Mouse (Mus musculus) adrenal gland, postnatal 4 days (tissue): ENCODE measurements around the gene Gfra1. TPM values are rescaled to one million over a fixed set of nuclear protein-coding genes. Genes with fewer than 3 reads are reported as not detected.

Experiments
- DNase-seq, 2 experiments: peaks; one replicate each; pipeline ENCODE4 v3.0.0; 2021 to 2022; ENCODE audit warnings: low spot score in 2 of 2, mixed read lengths in 2 of 2
- total RNA-seq, 2 experiments: library from RNA; stranded (reverse); gene quantifications; 2 replicates each; pipeline ENCODE4 v1.2.3; 2021

Gfra1 gene
- total RNA-seq, 2 experiments from 2014 or later = 6.7 to 8.2 TPM

DNA sequence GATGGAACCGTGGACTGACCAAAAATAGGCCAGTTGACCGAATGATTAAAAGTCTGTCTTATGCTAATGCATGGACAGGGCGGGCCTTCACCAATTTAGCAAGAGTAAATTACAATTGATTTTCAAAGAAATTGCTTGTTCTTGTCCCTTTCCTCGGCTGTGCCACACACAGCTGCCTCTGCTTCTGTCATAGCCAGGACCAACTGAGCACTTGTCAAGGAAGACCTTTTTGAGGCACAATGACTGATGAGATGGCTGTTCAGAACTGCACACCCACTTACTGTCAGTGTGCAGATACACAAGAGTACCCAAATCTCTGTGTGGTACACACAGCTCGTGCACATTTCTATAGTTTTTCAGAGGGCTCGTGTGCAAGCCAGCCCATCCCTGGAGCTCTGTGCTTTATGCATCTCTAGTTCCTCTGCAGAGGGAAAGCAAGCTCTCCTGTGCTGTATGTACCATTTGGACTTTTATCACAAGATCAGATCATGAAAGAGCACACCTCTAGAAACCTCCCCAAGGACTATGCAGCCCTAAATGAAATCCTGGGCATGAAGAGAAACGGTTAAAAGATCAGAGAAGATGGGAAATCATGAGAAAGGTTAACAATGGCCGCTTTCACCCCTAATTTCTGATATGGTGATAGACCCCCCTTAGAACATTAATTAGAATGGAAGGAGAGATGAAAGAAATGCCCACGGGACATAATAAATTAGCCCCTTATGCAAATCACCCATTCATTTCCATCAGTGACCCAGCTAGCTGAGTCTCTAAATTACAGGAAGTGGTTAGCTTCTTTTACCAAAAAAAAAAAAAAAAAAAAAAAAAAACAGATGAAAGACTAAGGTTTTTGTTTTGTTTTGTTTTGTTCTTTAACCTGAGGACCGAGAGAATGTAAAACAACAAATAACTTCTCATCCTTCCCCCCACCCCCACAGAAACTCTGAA is 12.7 kb downstream of the Gfra1 start:
- DNase-seq = no peak

DNA sequence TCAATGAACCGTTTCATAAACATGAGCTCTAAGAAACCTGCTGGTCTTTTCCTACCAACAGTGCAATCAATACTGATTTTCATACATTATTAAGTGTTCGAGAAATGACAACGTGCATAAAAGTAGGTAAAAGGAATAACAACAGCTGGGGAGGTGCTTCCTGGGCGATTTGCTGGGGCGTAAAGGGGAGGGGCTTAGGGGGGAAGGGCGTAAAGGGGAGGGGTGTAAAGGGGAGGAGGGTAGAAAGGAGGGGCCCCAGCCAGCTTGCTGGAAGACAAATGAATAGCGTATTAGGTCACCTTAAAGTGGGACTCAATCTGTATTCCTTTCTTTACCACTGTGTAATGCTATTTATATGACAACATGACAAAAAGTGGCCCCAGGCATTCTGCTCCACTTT is 13.9 kb downstream of the Gfra1 start:
- no peak for DNase-seq

GRCm38 (mm10) chr19:58441246-58441645 is 14.5 kb downstream of the Gfra1 start:
- DNase-seq = no peak

- DNase-seq = no peak
These were observed 16.9 kb downstream of the Gfra1 start for GRCm38 (mm10) chr19:58438762-58439161.

GRCm38 (mm10) chr19:58437441-58438071 is 18.2 kb downstream of the Gfra1 start:
- no peak for DNase-seq

DNA sequence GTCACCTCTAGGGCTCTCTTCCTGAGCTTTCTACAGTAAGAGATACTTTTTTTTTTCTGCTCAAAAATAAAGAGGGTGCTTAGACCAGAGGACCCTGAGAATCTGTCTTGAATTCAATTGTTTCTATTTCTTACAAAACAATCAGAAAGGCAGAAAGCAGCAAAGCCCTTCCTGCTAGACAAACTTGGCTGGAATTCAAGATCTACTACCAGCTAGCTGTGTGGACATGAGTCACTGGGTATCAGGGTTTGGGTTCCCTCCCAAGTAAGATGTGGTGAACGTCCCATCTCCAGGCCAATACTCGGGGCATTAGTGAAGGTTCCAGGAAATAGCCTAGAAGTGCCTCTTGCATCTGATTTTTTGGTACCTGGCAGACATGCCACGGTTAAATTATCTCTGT is 18.8 kb downstream of the Gfra1 start:
- no peak for DNase-seq

- DNase-seq = no peak
These were observed 19.8 kb downstream of the Gfra1 start for GRCm38 (mm10) chr19:58435877-58436276.

GRCm38 (mm10) chr19:58432840-58433239 is 22.9 kb downstream of the Gfra1 start:
- DNase-seq = no peak

GRCm38 (mm10) chr19:58428546-58428945 is 27.2 kb downstream of the Gfra1 start:
- no peak for DNase-seq

- no peak for DNase-seq
These were observed 28.4 kb downstream of the Gfra1 start for GRCm38 (mm10) chr19:58427348-58427747.

GRCm38 (mm10) chr19:58424928-58425327 is 30.8 kb downstream of the Gfra1 start:
- DNase-seq = no peak

GRCm38 (mm10) chr19:58424179-58424578 is 31.5 kb downstream of the Gfra1 start:
- no peak for DNase-seq

GRCm38 (mm10) chr19:58422916-58423493 is 32.7 kb downstream of the Gfra1 start:
- no peak for DNase-seq

DNA sequence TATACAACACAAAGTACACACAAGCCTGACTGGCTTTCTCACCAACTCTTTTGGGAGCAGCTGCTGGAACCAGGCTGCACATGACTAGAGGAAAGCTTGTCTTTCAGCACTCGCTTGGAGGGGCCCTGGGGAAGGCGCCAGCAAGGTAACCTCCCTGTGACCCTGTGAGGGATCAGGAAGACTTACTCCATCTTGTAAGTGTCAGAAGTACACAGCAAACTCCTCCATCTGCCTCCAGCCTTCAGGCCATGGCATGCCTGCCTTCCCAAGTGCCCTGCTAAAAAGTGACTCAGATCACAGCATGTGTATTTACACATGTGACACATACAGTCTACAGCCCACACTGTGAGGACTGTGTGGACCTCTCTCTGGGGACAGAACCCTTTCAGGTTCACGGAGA is 36.0 kb downstream of the Gfra1 start:
- DNase-seq = no peak

GRCm38 (mm10) chr19:58419278-58419677 is 36.4 kb downstream of the Gfra1 start:
- no peak for DNase-seq

DNA sequence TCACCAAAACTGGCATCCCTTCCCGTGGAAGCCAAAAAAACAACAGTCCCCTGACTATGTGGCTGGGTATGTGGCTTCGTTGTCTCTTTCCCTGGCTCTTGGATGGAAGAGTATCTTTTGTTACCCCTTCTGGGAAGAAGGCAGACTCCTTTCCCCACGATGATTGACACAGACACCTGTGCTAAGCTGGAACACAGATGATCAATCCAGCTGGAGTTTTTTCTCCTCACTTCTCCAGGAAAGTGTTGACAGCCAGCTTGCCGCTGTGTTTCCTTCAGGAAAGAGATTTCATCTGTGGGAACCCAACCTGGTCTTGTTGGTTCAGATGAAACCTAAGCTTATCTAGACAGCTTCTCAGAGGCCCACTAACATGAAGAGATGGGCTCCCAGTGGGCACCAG is 40.5 kb downstream of the Gfra1 start:
- DNase-seq = no peak

- DNase-seq = no peak
These were observed 41.0 kb downstream of the Gfra1 start for GRCm38 (mm10) chr19:58414733-58415132.

- peak in 1 of 2 experiments; percentile 16 for DNase-seq
These were observed 42.4 kb downstream of the Gfra1 start for GRCm38 (mm10) chr19:58413290-58413689.

DNA sequence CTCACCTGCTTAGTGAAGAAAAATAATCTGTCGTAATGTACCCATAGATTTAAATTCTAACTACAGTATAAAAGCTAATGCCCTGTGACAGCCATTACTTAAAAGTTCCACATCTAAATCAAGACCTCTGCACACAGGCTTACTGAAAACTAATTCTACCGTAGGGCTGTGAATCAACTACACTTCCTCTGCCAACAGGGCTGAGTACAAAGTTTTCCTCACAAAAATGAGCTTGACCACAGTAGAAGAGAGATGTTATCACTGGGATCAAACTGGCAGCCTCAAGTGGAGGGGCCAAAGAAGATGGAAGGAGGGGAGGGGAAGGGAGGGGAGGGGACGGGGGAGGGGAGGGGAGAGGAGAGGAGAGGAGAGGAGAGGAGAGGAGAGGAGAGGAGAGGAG is 42.9 kb downstream of the Gfra1 start:
- DNase-seq = no peak

GRCm38 (mm10) chr19:58406726-58407125 is 49.0 kb downstream of the Gfra1 start:
- no peak for DNase-seq

DNA sequence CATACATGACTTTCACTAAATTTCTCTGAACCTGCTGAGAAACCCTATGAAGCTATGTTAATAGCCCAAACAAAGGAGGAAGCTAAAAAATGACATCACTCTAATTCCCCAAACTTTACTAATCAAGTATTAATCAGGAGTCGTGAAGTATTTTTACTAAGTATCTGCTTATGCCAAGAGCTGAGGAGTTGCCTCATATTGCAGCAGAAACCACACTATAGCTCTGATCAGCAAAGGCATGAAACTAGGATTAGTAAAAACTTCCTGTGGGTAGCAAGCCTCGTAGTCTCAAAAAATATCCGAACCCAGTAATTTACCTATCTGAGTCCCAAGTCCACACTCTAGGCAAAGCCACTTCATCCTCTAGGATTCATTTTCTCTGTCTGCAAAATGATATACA is 55.5 kb downstream of the Gfra1 start:
- no peak for DNase-seq

DNA sequence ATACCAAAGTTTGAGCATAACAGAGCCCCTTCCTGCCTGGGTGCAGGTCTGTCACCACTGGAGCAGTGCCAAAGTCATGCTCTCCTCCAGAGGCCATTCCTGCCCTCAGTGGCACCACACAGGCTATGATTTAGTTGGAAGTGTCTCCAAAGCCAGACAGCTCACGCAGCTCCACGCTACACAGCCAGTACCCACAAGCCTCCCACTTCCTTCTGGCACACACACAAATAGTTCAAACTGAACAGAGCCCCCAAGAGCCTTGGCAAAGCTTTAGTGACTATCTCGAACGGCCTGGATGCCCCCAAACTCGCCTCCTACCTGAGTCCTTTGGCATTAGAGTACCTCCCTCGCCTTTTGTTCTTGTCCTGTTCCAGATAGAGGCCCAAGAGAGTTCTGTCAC is 56.5 kb downstream of the Gfra1 start:
- no peak for DNase-seq
